8 mouse cellular contexts compared by ENCODE assay signal in the genomic region with DNA sequence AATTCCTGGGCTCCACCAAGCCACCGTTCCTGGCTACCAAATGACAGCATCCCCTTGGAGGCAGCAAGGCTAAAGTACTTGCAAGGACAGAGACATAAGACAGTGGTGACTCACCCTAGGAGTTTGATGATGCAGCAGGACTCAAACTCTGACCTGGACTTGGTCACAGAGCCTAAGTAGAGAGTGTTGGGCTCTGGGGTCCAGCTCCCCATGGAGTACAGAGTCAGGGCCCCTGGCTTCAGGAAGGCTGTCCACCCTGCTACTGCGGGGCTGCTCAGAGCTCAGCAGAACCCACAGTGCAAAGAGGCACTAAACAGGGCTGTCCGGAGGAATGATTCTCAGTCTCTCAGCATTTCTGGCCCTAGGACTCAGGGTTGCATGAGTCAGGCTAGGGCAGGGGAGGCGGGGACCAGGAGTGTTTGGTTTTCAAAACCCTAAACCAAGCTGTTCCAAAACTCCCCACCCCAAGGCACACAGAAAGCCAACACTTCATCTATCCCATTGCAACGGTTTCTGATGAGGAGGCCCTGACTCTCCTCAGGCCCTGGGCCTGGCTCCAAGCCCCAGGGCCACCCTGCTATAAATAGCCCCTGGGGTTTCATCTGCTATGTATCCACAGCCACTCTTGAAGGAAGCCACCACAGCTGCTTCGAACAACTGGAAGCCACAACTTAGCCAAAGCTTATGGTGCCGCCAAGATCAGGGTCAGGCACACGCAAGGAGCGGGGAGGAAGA.
DNase-seq lines count a peak whose midpoint lies in the region; ATAC-seq lines count a peak whose summit lies in the region.

No protein-coding gene starts in this region.

- 45% methylated on average over 9 of the region's 9 CpGs for WGBS in heart, embryonic 10.5 days
- 72% methylated on average over 9 of the region's 9 CpGs for WGBS in limb, embryonic 10.5 days
- WGBS in stomach, embryonic 15.5 days = 48% methylated on average over 9 of the region's 9 CpGs

- peak overlapping the region; percentile 88 for H3K27ac ChIP-seq in heart, embryonic 10.5 days
- H3K27ac ChIP-seq in limb, embryonic 10.5 days = peak overlapping the region; percentile 75
- peak overlapping the region; percentile 64 for H3K27ac ChIP-seq in stomach, embryonic 15.5 days

- no peaks in the 10 kb centered on the region for H3K9me3 ChIP-seq in heart, embryonic 10.5 days
- no peaks in the 10 kb centered on the region for H3K9me3 ChIP-seq in limb, embryonic 10.5 days (replicated peaks)
- no peaks in the 10 kb centered on the region for H3K9me3 ChIP-seq in stomach, embryonic 15.5 days

- peaks cover 30% of the 10 kb centered on the region for H3K36me3 ChIP-seq in heart, embryonic 10.5 days
- H3K36me3 ChIP-seq in limb, embryonic 10.5 days = peaks cover 75% of the 10 kb centered on the region
- H3K36me3 ChIP-seq in stomach, embryonic 15.5 days = no peaks in the 10 kb centered on the region

- no peak overlapping the region for H3K4me3 ChIP-seq in heart, embryonic 10.5 days
- no peak overlapping the region for H3K4me3 ChIP-seq in limb, embryonic 10.5 days
- H3K4me3 ChIP-seq in stomach, embryonic 15.5 days (replicated peaks) = no peak overlapping the region

- DNase-seq in 3134 (ENCODE audit: extremely low read depth, insufficient read length, low spot score) = peak; percentile 95
- DNase-seq in adrenal gland, postnatal 25 days = peak; percentile 64
- DNase-seq in heart, embryonic 10.5 days (ENCODE audit: low spot score) = no peak
- no peak for DNase-seq in limb, embryonic 10.5 days (ENCODE audit: low spot score)
- DNase-seq in left cerebral cortex, postnatal 10 days (ENCODE audit: extremely low spot score in 1 of 2, low spot score in 2 of 2) = no peak
- no peak for DNase-seq in left cerebral cortex, adult 18-20 months (ENCODE audit: low spot score in 2 of 2)
- DNase-seq in layer of hippocampus, postnatal 36 days = no peak

- H3K9ac ChIP-seq in stomach, embryonic 15.5 days = no peak overlapping the region

- H3K4me2 ChIP-seq in stomach, embryonic 15.5 days = no peak overlapping the region

- peaks cover 91% of the 10 kb centered on the region for H3K4me1 ChIP-seq in heart, embryonic 10.5 days
- H3K4me1 ChIP-seq in limb, embryonic 10.5 days = peaks cover 62% of the 10 kb centered on the region
- H3K4me1 ChIP-seq in stomach, embryonic 15.5 days = peaks cover 37% of the 10 kb centered on the region

- 0 out of 2 replicates have a peak, but pooled peaks cover 3% of the 10 kb centered on the region for H3K27me3 ChIP-seq in heart, embryonic 10.5 days (ENCODE audit: insufficient read depth, poor library complexity, severe bottlenecking)
- H3K27me3 ChIP-seq in limb, embryonic 10.5 days (ENCODE audit: low read depth, poor library complexity, severe bottlenecking) = no peaks in the 10 kb centered on the region
- no peaks in the 10 kb centered on the region for H3K27me3 ChIP-seq in stomach, embryonic 15.5 days (replicated peaks)

- ATAC-seq in stomach, embryonic 15.5 days (ENCODE audit: insufficient read depth, low FRiP score, low read depth) = no peak

- intact Hi-C loops in left cerebral cortex, postnatal 10 days (cut with DNase I) = no loop called here

Comparison
In these comparisons a context has a peak if more than half of its experiments do, and no peak if none do; other contexts are left out.
1. DNase-seq: peak in 3134 (single experiment) and adrenal gland, postnatal 25 days (single experiment); none in heart, embryonic 10.5 days (single experiment), limb, embryonic 10.5 days (single experiment), left cerebral cortex, postnatal 10 days (0 of 2), left cerebral cortex, adult 18-20 months (0 of 2) and layer of hippocampus, postnatal 36 days (0 of 2).
2. Peak in every context shown above with its lines, with median percentiles within 50 percentile points of each other: H3K27ac ChIP-seq.